Mouse (Mus musculus): ENCODE data around the gene Zgrf1.

Zgrf1 gene

GRCm38 (mm10) chr3:127558201-127558600 lies 4.9 kb downstream of the Zgrf1 start:
- no peak for DNase-seq (ENCODE audit: low spot score in 2 of 2)

- DNase-seq (ENCODE audit: low spot score in 2 of 2): no peak
These were observed 9.7 kb downstream of the Zgrf1 start for GRCm38 (mm10) chr3:127562974-127563373.

- no peak for DNase-seq (ENCODE audit: low spot score in 2 of 2)
These were observed 11.8 kb downstream of the Zgrf1 start for GRCm38 (mm10) chr3:127565129-127565528.

GRCm38 (mm10) chr3:127572557-127572956 lies 19.3 kb downstream of the Zgrf1 start:
- DNase-seq (ENCODE audit: low spot score in 2 of 2): peak in 1 of 2 experiments; percentile 20

- DNase-seq (ENCODE audit: low spot score in 2 of 2): no peak
These were observed 43.8 kb downstream of the Zgrf1 start for GRCm38 (mm10) chr3:127597136-127597535.

- DNase-seq (ENCODE audit: low spot score in 2 of 2): no peak
These were observed 54.8 kb downstream of the Zgrf1 start for GRCm38 (mm10) chr3:127608109-127608508.

- DNase-seq (ENCODE audit: low spot score in 2 of 2): peak in 1 of 2 experiments; percentile 48
These were observed 72.0 kb downstream of the Zgrf1 start for GRCm38 (mm10) chr3:127625296-127625695.

- no peak for DNase-seq (ENCODE audit: low spot score in 2 of 2)
These were observed 72.6 kb downstream of the Zgrf1 start for GRCm38 (mm10) chr3:127625701-127626399.

GRCm38 (mm10) chr3:127626524-127626923 lies 73.2 kb downstream of the Zgrf1 start:
- DNase-seq (ENCODE audit: low spot score in 2 of 2): no peak

- peak in 1 of 2 experiments; percentile 6 for DNase-seq (ENCODE audit: low spot score in 2 of 2)
These were observed 74.1 kb downstream of the Zgrf1 start for GRCm38 (mm10) chr3:127627151-127627955.

GRCm38 (mm10) chr3:127627956-127628310 lies 74.6 kb downstream of the Zgrf1 start:
- DNase-seq (ENCODE audit: low spot score in 2 of 2): no peak

- DNase-seq (ENCODE audit: low spot score in 2 of 2): peak in 1 of 2 experiments; percentile 5
These were observed 75.3 kb downstream of the Zgrf1 start for GRCm38 (mm10) chr3:127628311-127629184.

GRCm38 (mm10) chr3:127630190-127630589 lies 76.9 kb downstream of the Zgrf1 start:
- DNase-seq (ENCODE audit: low spot score in 2 of 2): no peak

GRCm38 (mm10) chr3:127630735-127631372 lies 77.6 kb downstream of the Zgrf1 start:
- DNase-seq (ENCODE audit: low spot score in 2 of 2): no peak

GRCm38 (mm10) chr3:127631582-127631981 lies 78.3 kb downstream of the Zgrf1 start:
- DNase-seq (ENCODE audit: low spot score in 2 of 2): no peak

- peak in 1 of 2 experiments; percentile 16 for DNase-seq (ENCODE audit: low spot score in 2 of 2)
These were observed 79.2 kb downstream of the Zgrf1 start for GRCm38 (mm10) chr3:127632531-127632930.

- DNase-seq (ENCODE audit: low spot score in 2 of 2): peak in 1 of 2 experiments; percentile 15
These were observed 80.1 kb downstream of the Zgrf1 start, which contains the start of gene Neurog2 for GRCm38 (mm10) chr3:127633080-127634032. TSS of gene Neurog2 (plus strand) at chr3:127633135.

GRCm38 (mm10) chr3:127634101-127634983 lies 81.1 kb downstream of the Zgrf1 start:
- peak; percentile 36 to 65 for DNase-seq (ENCODE audit: low spot score in 2 of 2)

GRCm38 (mm10) chr3:127634984-127635349 lies 81.7 kb downstream of the Zgrf1 start:
- DNase-seq (ENCODE audit: low spot score in 2 of 2): no peak

Measured in frontal cortex, postnatal 10 days (tissue).